Mouse (Mus musculus): ENCODE results near the gene Ap3m1. TPM values are rescaled to one million over a fixed set of nuclear protein-coding genes. Genes with fewer than 3 reads are reported as not detected.

Ap3m1 gene
- polyA plus RNA-seq, 1 experiment from 2014 or later, result 121 TPM

DNA sequence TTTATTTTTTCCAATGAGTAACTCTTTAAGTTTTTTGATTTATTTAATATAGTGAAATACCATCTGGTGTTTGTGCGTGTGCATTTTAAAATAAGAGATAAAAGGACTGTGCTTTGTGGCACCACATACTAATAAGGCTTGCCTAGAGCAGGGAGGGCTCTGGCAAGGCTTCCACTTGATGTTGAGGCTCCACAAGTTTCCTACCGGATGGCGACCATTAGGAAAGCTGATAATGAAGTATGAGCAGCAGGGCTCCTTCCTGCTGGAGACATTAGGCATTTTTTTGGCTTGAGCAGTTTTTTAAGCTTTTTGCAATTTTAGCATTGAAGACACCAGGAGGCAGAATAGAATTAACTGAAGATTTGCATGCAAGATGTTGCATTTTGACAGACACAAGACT, 57.8 kb downstream of the Ap3m1 start:
- Histone ChIP-seq H3K9me3 (no peaks in the 10 kb centered on the region), H3K4me1 (no peaks in the 10 kb centered on the region), H3K4me3 (replicated peaks) (no peak overlapping the region), H3K27ac (no peak overlapping the region), H3K27me3 (no peaks in the 10 kb centered on the region), H3K36me3 (replicated peaks) (no peaks in the 10 kb centered on the region; the same call in 1 of the 2 replicates), H3K4me2 (no peak overlapping the region), H3K9ac (no peak overlapping the region)
- 87% methylated on average over 3 of the region's 3 CpGs for WGBS
- ATAC-seq (ENCODE audit: low FRiP score), result no peak

DNA sequence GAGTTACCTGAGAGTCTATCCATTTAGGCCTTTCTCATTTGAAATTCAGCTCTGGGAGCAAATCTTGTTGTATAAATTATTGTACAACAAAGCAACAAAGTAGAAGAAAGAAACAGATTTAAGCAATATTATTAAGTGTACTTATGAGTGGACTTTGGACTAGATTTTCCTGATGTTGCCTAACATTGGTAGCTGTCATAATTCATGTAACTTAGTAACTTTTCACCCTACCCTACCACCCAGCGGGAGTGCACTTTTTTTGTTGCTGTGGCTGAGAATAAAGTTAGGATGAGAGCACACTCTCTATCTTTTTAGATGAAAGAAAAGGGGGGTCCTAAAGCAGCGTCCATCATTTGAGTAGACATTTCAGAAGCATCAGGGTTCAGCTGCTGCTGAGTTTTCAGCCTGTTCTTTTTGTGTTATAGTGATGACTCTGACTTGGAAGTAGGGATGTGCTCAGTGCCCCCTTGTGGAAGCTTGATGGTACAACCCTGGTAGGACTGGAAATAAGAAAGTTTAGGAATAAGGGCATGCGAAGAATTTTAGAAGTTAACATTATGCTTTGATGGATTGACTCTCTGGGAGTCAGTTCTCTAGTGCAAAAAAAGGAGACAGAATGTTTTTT, 59.1 kb downstream of the Ap3m1 start:
- Histone ChIP-seq H3K27me3 (no peaks in the 10 kb centered on the region), H3K4me2 (no peak overlapping the region), H3K9ac (no peak overlapping the region), H3K4me1 (no peaks in the 10 kb centered on the region), H3K9me3 (no peaks in the 10 kb centered on the region), H3K36me3 (replicated peaks) (no peaks in the 10 kb centered on the region; the same call in 1 of the 2 replicates), H3K4me3 (replicated peaks) (no peak overlapping the region), H3K27ac (no peak overlapping the region)
- WGBS, result 51% methylated on average over 3 of the region's 3 CpGs
- ATAC-seq (ENCODE audit: low FRiP score), result no peak

DNA sequence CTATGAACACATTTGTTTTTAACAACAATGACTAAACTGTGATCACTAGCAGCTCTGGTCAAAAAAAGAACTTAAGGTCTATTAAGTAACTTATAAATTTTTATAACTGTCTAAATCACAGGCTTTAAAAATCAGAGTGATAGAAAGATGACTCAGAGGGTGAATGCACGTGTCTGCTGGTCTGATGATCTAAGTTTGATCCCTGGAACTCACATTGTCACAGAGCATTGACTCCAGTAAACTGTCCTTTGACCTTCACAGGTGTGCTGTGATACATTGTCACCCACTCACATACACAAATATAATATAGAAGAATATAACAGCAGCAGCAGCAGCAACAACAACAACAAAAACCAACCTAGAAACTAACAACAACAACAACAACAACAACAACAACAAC, 60.8 kb downstream of the Ap3m1 start:
- WGBS, result 84% methylated on average over 1 of the region's 1 CpGs
- no peak overlapping the region for H3K4me3 ChIP-seq (replicated peaks)
- no peaks in the 10 kb centered on the region for H3K27me3 ChIP-seq

GRCm38 (mm10) chr14:20985482-20985881, 66.8 kb downstream of the Ap3m1 start:
- Histone ChIP-seq H3K9me3 (no peaks in the 10 kb centered on the region), H3K36me3 (replicated peaks) (no peaks in the 10 kb centered on the region), H3K4me2 (no peak overlapping the region), H3K9ac (no peak overlapping the region), H3K27me3 (no peaks in the 10 kb centered on the region), H3K4me3 (replicated peaks) (no peak overlapping the region), H3K4me1 (0 out of 2 replicates have a peak, but pooled peaks cover 4% of the 10 kb centered on the region), H3K27ac (no peak overlapping the region)
- ATAC-seq (ENCODE audit: low FRiP score), result no peak
- 84% methylated on average over 3 of the region's 3 CpGs for WGBS

More for the DNA sequence above, 60.8 kb downstream of the Ap3m1 start:
- Histone ChIP-seq H3K36me3 (replicated peaks) (no peaks in the 10 kb centered on the region; the same call in 1 of the 2 replicates), H3K9me3 (no peaks in the 10 kb centered on the region), H3K4me1 (no peaks in the 10 kb centered on the region), H3K27ac (no peak overlapping the region), H3K4me2 (no peak overlapping the region), H3K9ac (no peak overlapping the region)
- no peak for ATAC-seq (ENCODE audit: low FRiP score)

GRCm38 (mm10) chr14:20983832-20984231, 68.5 kb downstream of the Ap3m1 start:
- Histone ChIP-seq H3K4me2 (no peak overlapping the region), H3K4me1 (0 out of 2 replicates have a peak, but pooled peaks cover 4% of the 10 kb centered on the region), H3K9ac (no peak overlapping the region), H3K4me3 (replicated peaks) (no peak overlapping the region), H3K36me3 (replicated peaks) (no peaks in the 10 kb centered on the region), H3K27ac (no peak overlapping the region), H3K27me3 (no peaks in the 10 kb centered on the region), H3K9me3 (no peaks in the 10 kb centered on the region)
- ATAC-seq (ENCODE audit: low FRiP score), result no peak
- 47% methylated on average over 2 of the region's 2 CpGs for WGBS

Other genes starting within 250 kb of the Ap3m1 start
- 0.10 and 0.15 TPM in 2 replicates for gene Plau, start 215.8 kb downstream of the Ap3m1 start, polyA plus RNA-seq (2016; fragmentation: Nextera tagmentation; extraction: Ambion mirVana)
- 20.0 and 21.4 TPM in 2 replicates for gene Vcl, start 123.1 kb downstream of the Ap3m1 start, polyA plus RNA-seq (2016; fragmentation: Nextera tagmentation; extraction: Ambion mirVana)
- gene Adk, start 66 bp upstream of the Ap3m1 start, polyA plus RNA-seq (2016; fragmentation: Nextera tagmentation; extraction: Ambion mirVana), result 107 and 117 TPM in 2 replicates